Mouse (Mus musculus): ENCODE results near the gene Crygd. TPM values are rescaled to one million over a fixed set of nuclear protein-coding genes. Genes with fewer than 3 reads are reported as not detected.

Crygd gene
- total RNA-seq (2021) = not detected
- long read RNA-seq, experiment 1 = 0 reads
- long read RNA-seq, experiment 2 = 0 reads

GRCm38 (mm10) chr1:65063352-65063751 lies at the start of gene Crygd:
TSS of gene Crygd (minus strand) at chr1:65063452.
- DNase-seq = no peak
- intact Hi-C loops (cut with DNase I) = no loop called here
- Histone ChIP-seq H3K4me3 (peak within 1 kb of the TSS; percentile 23), H3K27ac (peak within 1 kb of the TSS; percentile 58)
- TF ChIP-seq CTCF (IDR thresholded peaks at IDR 0.05) = no peak

- peak overlapping the region; percentile 59 for H3K4me3 ChIP-seq
- intact Hi-C loops (cut with DNase I) = loop anchor here (1.0 kb wide), 1 partner anchor 66 kb away; no protein-coding TSS in a partner anchor
Observed at GRCm38 (mm10) chr1:65112807-65113196, 49.5 kb upstream of the Crygd start.

GRCm38 (mm10) chr1:65112031-65112806 lies 49.0 kb upstream of the Crygd start:
- DNase-seq = peak; percentile 75
- H3K27ac ChIP-seq = peak overlapping the region; percentile 78
- intact Hi-C loops (cut with DNase I) = loop anchor here (1.0 kb wide), 1 partner anchor 67 kb away; no protein-coding TSS in a partner anchor
- peak overlapping the region; percentile 59 for H3K4me3 ChIP-seq
- no peak; the same call in 1 of the 2 replicates for TF ChIP-seq CTCF (IDR thresholded peaks at IDR 0.05)

More at GRCm38 (mm10) chr1:65112807-65113196, 49.5 kb upstream of the Crygd start:
- peak overlapping the region; percentile 78 for H3K27ac ChIP-seq
- peak; percentile 25 for DNase-seq
- TF ChIP-seq CTCF (IDR thresholded peaks at IDR 0.05) = no peak

- DNase-seq = no peak
- TF ChIP-seq CTCF (IDR thresholded peaks at IDR 0.05) = no peak
- intact Hi-C loops (cut with DNase I) = no loop called here
- no peak overlapping the region for H3K4me3 ChIP-seq
- H3K27ac ChIP-seq = no peak overlapping the region
Observed at GRCm38 (mm10) chr1:65109756-65110435, 46.6 kb upstream of the Crygd start.

- Histone ChIP-seq H3K4me3 (no peak overlapping the region), H3K27ac (no peak overlapping the region)
- intact Hi-C loops (cut with DNase I) = no loop called here
- no peak for DNase-seq
- TF ChIP-seq CTCF (IDR thresholded peaks at IDR 0.05) = no peak
Observed at GRCm38 (mm10) chr1:65109196-65109595, 45.9 kb upstream of the Crygd start.

- no peak overlapping the region for H3K27ac ChIP-seq
Observed at GRCm38 (mm10) chr1:65107654-65108279, 44.5 kb upstream of the Crygd start.

GRCm38 (mm10) chr1:65103273-65103672 lies 40.0 kb upstream of the Crygd start, which contains the start of gene Cryga:
TSS of gene Cryga (minus strand) at chr1:65103373.
- intact Hi-C loops (cut with DNase I) = no loop called here
- Histone ChIP-seq H3K4me3 (no peak within 1 kb of the TSS), H3K27ac (no peak within 1 kb of the TSS)
- no peak for DNase-seq
- no peak for TF ChIP-seq CTCF (IDR thresholded peaks at IDR 0.05)

More at GRCm38 (mm10) chr1:65107654-65108279, 44.5 kb upstream of the Crygd start:
- H3K4me3 ChIP-seq = no peak overlapping the region
- no peak for DNase-seq
- intact Hi-C loops (cut with DNase I) = no loop called here
- no peak for TF ChIP-seq CTCF (IDR thresholded peaks at IDR 0.05)

- TF ChIP-seq CTCF (IDR thresholded peaks at IDR 0.05) = no peak
- Histone ChIP-seq H3K27ac (no peak overlapping the region), H3K4me3 (no peak overlapping the region)
- no peak for DNase-seq
- intact Hi-C loops (cut with DNase I) = no loop called here
Observed at GRCm38 (mm10) chr1:65096953-65097352, 33.7 kb upstream of the Crygd start.

- no peak overlapping the region for H3K4me3 ChIP-seq
- no peak for TF ChIP-seq CTCF (IDR thresholded peaks at IDR 0.05)
- intact Hi-C loops (cut with DNase I) = no loop called here
- H3K27ac ChIP-seq = 0 out of 2 replicates have a peak overlapping the region, but pooled peaks have one; percentile 3
- no peak for DNase-seq
Observed at GRCm38 (mm10) chr1:65091566-65091965, 28.3 kb upstream of the Crygd start.

GRCm38 (mm10) chr1:65090370-65090769 lies 27.1 kb upstream of the Crygd start:
- intact Hi-C loops (cut with DNase I) = no loop called here
- no peak for TF ChIP-seq CTCF (IDR thresholded peaks at IDR 0.05)
- Histone ChIP-seq H3K27ac (peak overlapping the region; percentile 78), H3K4me3 (no peak overlapping the region)
- DNase-seq = peak; percentile 40

GRCm38 (mm10) chr1:65088567-65089356 lies 25.5 kb upstream of the Crygd start:
- DNase-seq = peak; percentile 31
- no peak for TF ChIP-seq CTCF (IDR thresholded peaks at IDR 0.05)
- intact Hi-C loops (cut with DNase I) = loop anchor here (2.0 kb wide), 1 partner anchor 90 kb away; no protein-coding TSS in a partner anchor

GRCm38 (mm10) chr1:65082188-65082587 lies 18.9 kb upstream of the Crygd start, which contains the start of gene Crygb:
TSS of gene Crygb (minus strand) at chr1:65082288.
- no peak for DNase-seq
- no peak within 1 kb of the TSS for H3K27ac ChIP-seq
- intact Hi-C loops (cut with DNase I) = no loop called here
- TF ChIP-seq CTCF (IDR thresholded peaks at IDR 0.05) = no peak
- H3K4me3 ChIP-seq = no peak within 1 kb of the TSS

More at GRCm38 (mm10) chr1:65088567-65089356, 25.5 kb upstream of the Crygd start:
- Histone ChIP-seq H3K4me3 (no peak overlapping the region), H3K27ac (peak overlapping the region; percentile 78)

All from gastrocnemius, adult 2 months (tissue).